Mouse (Mus musculus) 3T3-L1 (cell line): ENCODE measurements around the gene Vwa8.

Source experiments
- DNase-seq: peaks from one replicate; pipeline ENCODE4 v3.0.0-alpha.2; 2015; ENCODE audit warnings: low read depth, low spot score

Gene Vwa8

GRCm38 (mm10) chr14:79223431-79224036 lies 374.7 kb downstream of the Vwa8 start:
- DNase-seq: no peak

GRCm38 (mm10) chr14:79225458-79225857 lies 376.6 kb downstream of the Vwa8 start:
- DNase-seq: no peak

- no peak for DNase-seq
Measured at GRCm38 (mm10) chr14:79226056-79226455, 377.2 kb downstream of the Vwa8 start.

GRCm38 (mm10) chr14:79226741-79227140 lies 377.9 kb downstream of the Vwa8 start:
- DNase-seq: no peak

- no peak for DNase-seq
Measured at GRCm38 (mm10) chr14:79227955-79228354, 379.1 kb downstream of the Vwa8 start.

GRCm38 (mm10) chr14:79231677-79232076 lies 382.8 kb downstream of the Vwa8 start:
- no peak for DNase-seq

- no peak for DNase-seq
Measured at GRCm38 (mm10) chr14:79233697-79234096, 384.8 kb downstream of the Vwa8 start.

GRCm38 (mm10) chr14:79234513-79234912 lies 385.7 kb downstream of the Vwa8 start:
- DNase-seq: no peak

- no peak for DNase-seq
Measured at GRCm38 (mm10) chr14:79235157-79235556, 386.3 kb downstream of the Vwa8 start.

- no peak for DNase-seq
Measured at GRCm38 (mm10) chr14:79236261-79236660, 387.4 kb downstream of the Vwa8 start.

GRCm38 (mm10) chr14:79239402-79239801 lies 390.6 kb downstream of the Vwa8 start:
- no peak for DNase-seq

- DNase-seq: peak; percentile 46
Measured at GRCm38 (mm10) chr14:79241057-79241570, 392.3 kb downstream of the Vwa8 start.

- no peak for DNase-seq
Measured at GRCm38 (mm10) chr14:79241656-79242385, 393.0 kb downstream of the Vwa8 start.

- DNase-seq: no peak
Measured at GRCm38 (mm10) chr14:79242386-79242720, 393.5 kb downstream of the Vwa8 start.

GRCm38 (mm10) chr14:79243038-79243883 lies 394.4 kb downstream of the Vwa8 start:
- no peak for DNase-seq

- no peak for DNase-seq
Measured at GRCm38 (mm10) chr14:79244571-79244970, 395.7 kb downstream of the Vwa8 start.

- no peak for DNase-seq
Measured at GRCm38 (mm10) chr14:79251727-79252285, 403.0 kb downstream of the Vwa8 start.
